Mouse (Mus musculus): ENCODE measurements around the gene Il1r1. TPM values are rescaled to one million over a fixed set of nuclear protein-coding genes. Genes with fewer than 3 reads are reported as not detected.

The Il1r1 gene
- polyA plus RNA-seq (2017; shearing (Covaris generic)), result 1 to 10 TPM in 1 of 3 experiments, under 1 TPM in 2; 0.63 to 3.1 (median 0.67) TPM

- no peak for ATAC-seq
Measured at GRCm38 (mm10) chr1:40224539-40225284, at the start of gene Il1r1. Il1r1 (plus strand) TSS chr1:40225080.

DNA sequence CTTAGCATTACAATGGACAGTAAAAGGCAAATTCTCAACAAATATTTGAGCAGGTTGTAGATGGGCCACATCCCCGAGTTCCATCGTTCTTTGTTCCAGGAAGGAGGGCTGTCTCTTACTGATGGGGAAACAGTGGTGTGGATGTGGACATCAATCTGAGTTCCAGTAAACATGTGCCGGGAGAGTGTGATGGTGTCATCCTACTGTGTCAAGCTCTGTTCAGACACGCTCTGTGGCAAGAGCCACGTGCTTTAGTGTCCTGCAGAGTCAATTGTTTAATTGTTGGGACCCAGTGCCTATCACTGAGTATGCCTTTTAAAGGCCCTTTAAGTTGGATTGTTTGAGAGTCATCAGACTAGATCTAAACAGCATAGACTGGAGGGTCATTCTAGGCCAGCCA is 49.8 kb upstream of the Il1r1 start:
- ATAC-seq, result no peak

GRCm38 (mm10) chr1:40175797-40176196 is 49.1 kb upstream of the Il1r1 start:
- no peak for ATAC-seq

DNA sequence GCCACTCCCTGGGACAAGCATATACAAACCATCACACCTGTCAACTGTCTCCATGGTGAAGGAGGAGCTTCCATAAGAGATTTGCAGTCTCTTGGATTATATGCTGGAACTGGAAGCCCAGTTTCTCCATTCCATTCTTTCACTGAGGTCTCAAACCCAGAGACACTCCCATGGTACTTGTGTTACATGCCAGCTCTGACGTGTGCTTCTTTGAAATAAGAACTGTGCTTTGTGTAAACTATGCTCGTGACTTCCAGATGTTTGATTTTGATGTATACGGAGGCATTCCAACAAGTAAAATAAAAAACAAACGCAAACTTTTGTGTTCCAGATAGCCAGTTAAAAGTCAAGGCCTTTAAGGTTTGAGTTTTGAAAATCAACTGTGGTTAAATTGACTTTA is 45.8 kb upstream of the Il1r1 start:
- ATAC-seq, result no peak

DNA sequence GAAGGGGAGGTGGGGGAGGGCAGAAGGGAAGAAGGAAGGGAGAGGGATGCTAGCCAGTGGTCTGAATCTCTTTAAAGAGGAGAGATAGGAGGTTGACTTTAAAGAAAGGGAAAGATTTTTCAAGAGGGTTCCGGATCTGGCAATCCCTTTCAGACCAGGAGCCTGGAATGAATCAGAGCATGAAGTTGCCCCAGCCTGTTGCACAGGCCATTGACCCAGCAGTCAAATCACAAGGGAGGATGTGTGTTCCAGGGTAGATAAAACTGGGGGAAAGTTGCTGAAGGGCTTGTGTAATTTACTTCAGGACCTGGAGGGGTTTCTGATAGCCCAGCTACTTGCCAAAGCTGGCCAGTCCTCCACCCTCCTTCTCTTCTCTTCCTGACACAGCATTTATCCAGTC is 45.4 kb upstream of the Il1r1 start:
- ATAC-seq, result no peak

GRCm38 (mm10) chr1:40180861-40181260 is 44.0 kb upstream of the Il1r1 start:
- ATAC-seq, result no peak

GRCm38 (mm10) chr1:40181716-40182115 is 43.2 kb upstream of the Il1r1 start:
- no peak for ATAC-seq

GRCm38 (mm10) chr1:40183410-40183809 is 41.5 kb upstream of the Il1r1 start:
- no peak for ATAC-seq

DNA sequence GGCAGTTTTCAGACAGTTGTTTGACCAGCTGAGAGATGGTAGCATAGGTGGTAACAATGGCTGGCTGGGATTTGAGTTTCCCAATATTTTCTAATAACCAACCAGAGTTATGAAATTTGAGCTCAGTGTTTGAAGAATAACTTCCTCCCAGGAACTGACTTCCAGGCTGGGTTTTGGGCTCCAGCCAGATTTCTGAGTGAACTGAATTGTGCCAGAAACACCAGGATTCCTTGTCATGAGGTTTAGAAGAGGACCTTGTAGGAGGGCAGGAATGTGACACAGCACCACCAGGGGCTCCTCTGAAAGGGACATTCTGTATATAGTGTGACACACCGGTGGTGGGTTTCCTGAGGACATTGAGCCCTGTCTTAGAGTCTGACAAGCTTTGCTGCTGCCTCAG is 36.9 kb upstream of the Il1r1 start:
- ATAC-seq, result no peak

GRCm38 (mm10) chr1:40190025-40190424 is 34.9 kb upstream of the Il1r1 start:
- ATAC-seq, result no peak

GRCm38 (mm10) chr1:40190837-40191236 is 34.0 kb upstream of the Il1r1 start:
- ATAC-seq, result no peak

GRCm38 (mm10) chr1:40194279-40194678 is 30.6 kb upstream of the Il1r1 start:
- ATAC-seq, result no peak

DNA sequence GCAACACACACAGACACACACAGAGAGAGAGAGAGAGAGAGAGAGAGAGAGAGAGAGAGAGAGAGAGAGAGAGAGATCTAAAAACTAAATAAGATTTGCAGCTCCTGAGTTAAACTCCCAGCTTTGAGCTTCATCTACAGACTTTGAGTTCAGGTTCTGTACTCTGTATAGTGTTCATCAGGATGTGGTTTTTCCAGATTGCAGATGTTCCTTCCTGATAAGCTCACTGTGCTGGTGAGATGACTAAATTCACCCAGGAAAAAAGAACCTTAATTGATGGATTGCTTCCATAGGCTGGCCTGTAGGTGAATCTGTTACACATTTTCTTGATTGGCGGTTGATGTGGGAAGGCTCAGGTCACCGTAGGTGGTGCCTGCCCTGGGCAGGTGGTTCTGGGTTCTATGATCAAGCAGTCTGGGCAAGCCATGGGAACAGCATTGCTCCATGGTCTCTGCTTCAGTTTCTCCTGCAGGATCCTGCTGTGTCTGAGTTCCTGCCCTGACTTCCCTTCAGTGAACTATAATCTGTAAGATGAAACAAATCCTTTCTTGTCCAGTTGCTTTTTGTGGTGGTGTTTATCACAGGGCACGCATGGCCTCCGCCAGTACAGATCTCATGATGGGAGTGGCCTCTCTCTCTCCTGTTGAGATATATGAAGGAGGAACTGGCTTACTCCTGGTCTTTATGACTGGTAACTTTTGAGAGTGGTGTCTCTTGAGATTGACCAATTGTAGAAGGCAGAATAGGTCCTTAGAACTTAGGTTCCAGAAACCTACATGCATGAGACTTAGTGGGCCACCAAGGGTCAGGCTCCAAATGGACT is 11.3 kb upstream of the Il1r1 start:
- ATAC-seq, result no peak

- ATAC-seq, result no peak
Measured at GRCm38 (mm10) chr1:40217521-40217920, 7.4 kb upstream of the Il1r1 start.

GRCm38 (mm10) chr1:40218603-40219002 is 6.3 kb upstream of the Il1r1 start:
- no peak for ATAC-seq

GRCm38 (mm10) chr1:40220549-40220948 is 4.3 kb upstream of the Il1r1 start:
- ATAC-seq, result no peak

DNA sequence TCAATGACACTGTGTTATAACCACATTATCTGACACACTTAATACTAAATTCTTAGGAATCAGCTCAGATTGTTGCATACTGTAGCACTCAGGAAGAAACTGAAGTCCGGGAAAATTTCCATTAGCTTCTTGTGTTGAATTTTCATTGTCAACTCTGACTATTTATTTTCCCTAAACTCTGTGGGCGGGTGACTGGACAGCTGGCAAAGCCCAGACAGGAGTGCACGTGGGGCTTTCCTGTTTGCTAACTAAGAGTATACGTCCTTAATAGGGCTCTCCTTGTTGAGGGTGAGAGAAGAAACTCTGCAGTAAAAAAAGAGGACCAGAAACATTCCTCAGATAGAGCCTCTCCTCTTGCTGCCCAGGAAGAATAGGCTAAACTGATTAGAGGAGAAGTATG is 3.0 kb upstream of the Il1r1 start:
- no peak for ATAC-seq

GRCm38 (mm10) chr1:40222680-40223079 is 2.2 kb upstream of the Il1r1 start:
- ATAC-seq, result no peak

GRCm38 (mm10) chr1:40223591-40223990 is 1.3 kb upstream of the Il1r1 start:
- no peak for ATAC-seq

DNA sequence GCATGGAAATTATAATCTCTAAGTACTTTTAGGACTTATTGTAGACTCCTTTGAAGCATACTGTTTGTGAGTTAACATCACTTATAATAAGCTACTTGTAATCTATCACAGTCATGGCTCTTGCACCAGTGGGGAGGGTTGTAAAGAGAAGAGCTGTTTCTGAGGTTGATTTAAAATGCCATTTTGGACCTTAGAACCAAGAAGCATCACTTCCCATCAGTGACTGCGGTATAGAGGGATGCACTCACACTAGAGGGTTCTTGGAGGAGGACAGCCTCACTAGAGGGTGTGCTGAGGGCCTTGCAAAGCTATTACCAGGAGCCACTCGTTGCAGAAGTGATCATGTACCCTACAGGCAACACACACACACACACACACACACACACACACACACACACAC is 700 bp downstream of the Il1r1 start:
- ATAC-seq, result no peak

GRCm38 (mm10) chr1:40229033-40229432 is 4.2 kb downstream of the Il1r1 start:
- ATAC-seq, result no peak

- ATAC-seq, result no peak
Measured at GRCm38 (mm10) chr1:40229771-40230280, 4.9 kb downstream of the Il1r1 start.

DNA sequence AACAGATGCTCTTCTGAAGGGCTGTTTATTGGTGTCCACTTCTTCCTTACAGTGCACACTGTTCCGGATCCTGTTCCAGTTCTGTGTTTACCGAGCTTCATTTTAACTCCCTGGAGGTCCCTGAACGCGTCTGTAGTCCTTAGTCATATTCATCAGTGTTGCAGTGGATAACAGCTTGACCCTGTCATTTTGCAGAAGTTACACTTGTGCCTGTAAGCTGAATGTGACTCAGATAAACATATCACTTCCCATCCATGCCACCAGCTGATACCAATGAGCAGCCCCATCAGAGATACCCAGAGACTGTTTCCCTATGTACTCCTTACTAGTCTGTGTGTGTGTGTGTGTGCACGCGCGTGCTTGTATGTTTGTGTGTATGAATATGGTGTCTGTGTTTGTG is 5.5 kb downstream of the Il1r1 start:
- ATAC-seq, result no peak

DNA sequence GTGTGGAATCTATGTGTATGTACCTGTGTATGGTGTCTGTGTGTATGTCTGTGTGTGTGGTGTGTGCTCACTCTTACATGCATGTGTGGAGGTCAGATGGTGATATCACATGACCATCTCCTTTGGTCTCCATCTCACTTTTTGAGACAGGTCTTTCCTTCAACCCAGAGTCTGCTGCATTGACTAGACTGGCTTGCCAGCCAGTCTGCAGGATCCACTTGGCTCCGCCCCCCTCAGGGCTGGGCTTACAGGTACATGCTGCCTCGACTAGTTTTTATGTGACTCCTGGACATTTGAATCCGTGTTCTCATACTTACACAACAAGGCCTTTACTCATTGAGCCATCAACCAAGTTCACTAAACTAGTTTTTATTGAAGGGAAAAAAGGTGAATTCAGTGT is 6.2 kb downstream of the Il1r1 start:
- ATAC-seq, result no peak

Measured in inflammation-experienced regulatory T-cells, adult 6 months (primary cell).